Mouse (Mus musculus) natural killer cell, adult 2 months (primary cell): ENCODE results near the gene Chst11.

Experiments used
- DNase-seq, 2 experiments: peaks; one replicate each; pipeline ENCODE4 v3.0.0; 2022; ENCODE audit warnings: low spot score in 2 of 2

Chst11 gene

GRCm38 (mm10) chr10:82984950-82985699 is at the start of gene Chst11:
Gene Chst11 (plus strand): TSS chr10:82985498.
- peak; percentile 69 to 70 for DNase-seq

GRCm38 (mm10) chr10:82935774-82936173 is 49.5 kb upstream of the Chst11 start:
- no peak for DNase-seq

- DNase-seq, result no peak
Measured at GRCm38 (mm10) chr10:82953415-82953814, 31.9 kb upstream of the Chst11 start.

GRCm38 (mm10) chr10:82955117-82955516 is 30.2 kb upstream of the Chst11 start:
- DNase-seq, result peak in 1 of 2 experiments; percentile 29

- DNase-seq, result peak; percentile 41 to 60
Measured at GRCm38 (mm10) chr10:82958218-82958761, 27.0 kb upstream of the Chst11 start.

DNA sequence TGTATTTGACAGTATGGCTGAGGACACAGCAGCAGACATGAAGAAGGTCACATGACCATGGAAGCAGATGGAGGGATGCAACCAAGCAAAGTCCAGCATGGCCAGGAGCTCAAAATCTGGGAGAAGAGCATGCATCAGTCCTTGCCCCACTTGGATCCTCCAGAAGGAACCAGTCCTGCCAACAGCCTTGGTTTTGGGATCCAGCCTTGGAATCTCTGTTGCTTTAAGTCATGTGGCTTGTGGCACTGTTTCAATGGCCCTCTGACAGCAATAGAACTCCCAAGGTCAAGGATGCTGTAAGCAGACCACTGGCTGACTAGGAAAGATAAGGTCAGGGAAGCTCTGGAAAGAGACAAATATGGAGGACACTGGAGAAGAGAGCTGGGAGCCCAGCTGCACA is 26.0 kb upstream of the Chst11 start:
- DNase-seq, result no peak

- peak; percentile 37 to 46 for DNase-seq
Measured at GRCm38 (mm10) chr10:82961302-82961701, 24.0 kb upstream of the Chst11 start.

DNA sequence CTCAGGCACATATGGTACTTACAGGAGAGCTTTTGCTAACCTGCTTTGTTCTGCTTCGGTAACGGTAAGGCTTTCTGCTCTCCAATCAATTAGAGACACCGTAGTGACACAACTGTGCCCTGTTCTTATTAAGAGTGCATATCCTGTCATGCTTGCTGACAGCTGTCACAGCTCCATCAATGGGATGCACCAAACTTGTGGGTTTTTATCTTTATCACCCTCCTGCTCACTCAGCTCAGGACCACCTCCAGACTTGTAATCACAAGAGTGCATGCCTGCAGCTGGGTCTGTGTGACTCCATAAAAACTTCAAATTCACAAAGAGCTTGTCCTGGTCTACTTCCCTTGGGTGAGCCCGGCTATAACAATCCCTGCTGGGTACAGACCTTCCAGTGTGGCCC is 23.3 kb upstream of the Chst11 start:
- no peak for DNase-seq

DNA sequence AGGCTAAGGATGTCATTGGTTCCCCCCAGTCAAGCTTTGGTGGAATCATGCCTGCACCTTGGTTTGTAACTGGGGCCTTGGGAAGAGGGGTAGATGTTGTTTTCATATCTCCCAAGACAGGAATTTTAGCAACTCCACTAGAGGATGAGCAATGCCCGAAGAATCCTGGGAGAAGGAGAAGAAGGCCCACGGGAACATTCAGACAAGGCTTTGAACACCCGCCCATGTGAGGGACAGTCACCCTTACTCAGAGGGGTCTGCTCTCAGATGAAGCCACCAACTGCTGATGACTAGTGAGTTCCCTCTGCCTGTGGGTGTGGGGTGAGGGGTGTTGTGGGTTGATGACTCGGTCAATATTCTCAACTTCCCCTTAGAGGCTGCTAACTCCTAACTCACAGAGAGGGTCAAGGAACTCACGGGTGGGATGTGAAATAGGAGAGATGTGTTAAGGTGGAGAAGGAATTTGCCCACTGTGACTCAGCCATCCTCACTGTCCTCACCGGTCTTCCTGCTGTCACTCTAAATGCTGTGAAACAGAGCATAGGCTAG is 22.8 kb upstream of the Chst11 start:
- DNase-seq, result no peak

GRCm38 (mm10) chr10:82964491-82964890 is 20.8 kb upstream of the Chst11 start:
- DNase-seq, result peak in 1 of 2 experiments; percentile 73

GRCm38 (mm10) chr10:82966672-82967071 is 18.6 kb upstream of the Chst11 start:
- DNase-seq, result no peak

DNA sequence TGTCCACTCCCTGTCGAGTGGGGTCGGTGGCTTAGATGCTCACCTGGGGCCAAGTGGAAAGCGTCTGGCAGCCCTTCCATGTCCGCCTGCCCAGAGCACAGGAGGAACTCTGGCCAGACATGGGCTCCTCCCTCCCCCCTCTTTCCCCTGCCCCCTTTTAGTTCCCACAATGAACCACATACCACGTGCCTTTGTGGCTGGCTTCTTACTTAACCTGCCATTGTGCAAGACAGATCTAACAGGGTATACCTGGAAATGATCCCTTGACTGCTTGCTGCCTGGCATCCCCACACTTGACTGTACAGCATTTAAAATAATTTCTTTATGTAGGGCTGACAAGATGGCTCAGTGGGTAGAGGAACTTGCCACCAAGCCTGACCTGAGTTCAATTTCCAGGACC is 15.7 kb upstream of the Chst11 start:
- no peak for DNase-seq

DNA sequence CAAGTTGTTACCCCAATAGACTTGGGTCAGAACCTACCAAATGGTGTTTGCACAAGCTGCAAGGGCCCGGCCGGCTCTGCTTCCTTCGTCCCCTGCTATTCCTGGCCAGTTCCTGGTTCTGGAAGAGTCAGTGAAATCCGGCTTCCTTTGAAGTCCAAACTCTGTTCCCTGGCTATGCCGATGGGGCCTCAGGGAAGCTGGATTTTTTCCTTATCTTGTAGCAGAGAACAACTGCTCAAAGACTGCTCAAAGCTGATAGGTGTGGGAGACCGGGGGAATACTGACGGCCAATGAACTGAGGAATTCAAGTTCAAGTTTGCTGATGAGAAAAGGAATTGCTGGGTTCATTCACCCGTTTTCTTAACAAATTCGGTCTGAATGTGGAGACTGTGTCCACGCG is 13.7 kb upstream of the Chst11 start:
- DNase-seq, result no peak

GRCm38 (mm10) chr10:82974201-82974600 is 11.1 kb upstream of the Chst11 start:
- DNase-seq, result peak in 1 of 2 experiments; percentile 19

DNA sequence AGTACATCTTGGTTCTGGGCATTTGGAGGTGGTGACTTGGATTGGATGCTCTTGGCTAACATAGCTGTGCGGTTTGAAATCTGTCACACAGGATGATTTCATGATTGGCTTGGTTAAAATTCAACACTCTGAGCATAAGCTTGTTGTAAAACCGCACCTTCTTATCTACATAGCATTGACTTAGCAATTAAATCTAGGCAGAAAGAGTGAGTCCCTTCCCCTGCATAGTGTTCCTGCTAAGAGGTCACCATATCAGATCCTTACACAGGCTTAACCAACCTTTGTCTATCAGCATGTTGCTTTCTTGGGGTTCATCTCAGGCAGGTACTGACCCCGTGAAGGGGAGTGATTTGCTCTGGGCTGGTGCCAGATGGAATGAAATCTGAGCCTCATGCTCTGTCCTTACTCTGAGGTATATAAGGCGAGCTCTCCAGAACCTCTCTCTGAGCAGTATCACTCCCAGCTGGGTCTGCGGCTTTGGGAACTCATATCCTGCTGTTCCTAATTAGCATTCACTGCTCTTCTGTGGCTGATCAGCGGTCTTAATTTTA is 10.6 kb upstream of the Chst11 start:
- no peak for DNase-seq

DNA sequence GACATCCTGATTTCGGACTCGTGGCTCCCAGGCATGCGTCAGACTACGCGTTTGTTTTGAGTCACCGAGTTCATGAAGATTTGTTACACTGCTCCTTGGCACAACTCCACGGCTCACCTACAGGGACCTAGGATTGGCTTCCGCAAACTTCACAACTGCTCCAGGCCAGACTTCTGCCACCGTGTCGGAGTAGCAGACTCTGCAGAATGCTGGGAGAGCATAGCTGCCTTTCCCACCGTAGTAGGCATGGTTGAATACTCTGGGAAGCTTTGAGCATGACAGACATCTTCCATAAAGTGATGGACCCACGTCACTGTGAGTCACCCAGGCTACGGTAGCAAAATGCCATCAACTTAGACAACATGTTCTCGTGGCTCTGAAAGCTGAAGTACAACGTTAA is 9.5 kb upstream of the Chst11 start:
- DNase-seq, result no peak

DNA sequence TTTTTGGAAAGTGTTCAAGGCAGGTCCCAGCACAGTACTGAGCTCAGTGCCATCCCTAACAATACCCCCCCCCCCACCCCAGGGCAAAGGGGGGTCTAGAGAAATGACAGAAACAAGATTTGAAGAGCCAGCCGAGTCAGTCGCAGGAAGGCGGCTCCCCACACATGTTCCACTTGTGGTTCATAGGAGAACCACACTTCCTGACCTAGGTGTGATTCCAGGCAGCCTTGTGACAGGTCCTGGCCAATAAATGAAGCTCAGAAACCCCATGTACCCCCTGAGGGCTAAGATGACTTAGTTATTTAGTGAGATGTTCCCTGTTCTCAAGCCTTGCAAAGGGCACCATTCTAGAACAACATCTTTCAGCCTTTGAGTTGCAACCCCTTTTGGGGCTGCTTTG is 3.0 kb upstream of the Chst11 start:
- DNase-seq, result peak; percentile 51 to 67

DNA sequence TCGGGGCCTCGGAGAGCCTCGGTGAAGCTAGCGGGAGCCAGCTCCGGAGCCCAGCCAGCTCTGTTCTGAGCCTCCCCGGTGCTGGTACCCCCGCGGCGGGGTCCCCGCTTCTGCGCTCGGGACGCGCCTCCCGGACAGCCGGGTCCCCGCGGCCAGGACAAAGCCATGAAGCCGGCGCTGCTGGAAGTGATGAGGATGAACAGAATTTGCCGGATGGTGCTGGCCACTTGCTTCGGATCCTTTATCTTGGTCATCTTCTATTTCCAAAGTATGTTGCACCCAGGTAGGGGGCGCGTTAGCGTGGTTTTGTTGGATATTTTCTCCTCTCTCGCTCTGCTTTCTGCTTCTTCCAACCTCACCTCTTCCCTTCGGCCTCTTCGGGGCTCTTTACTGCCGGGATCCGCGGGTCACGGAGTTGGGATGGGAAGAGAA is 418 bp downstream of the Chst11 start:
- no peak for DNase-seq

DNA sequence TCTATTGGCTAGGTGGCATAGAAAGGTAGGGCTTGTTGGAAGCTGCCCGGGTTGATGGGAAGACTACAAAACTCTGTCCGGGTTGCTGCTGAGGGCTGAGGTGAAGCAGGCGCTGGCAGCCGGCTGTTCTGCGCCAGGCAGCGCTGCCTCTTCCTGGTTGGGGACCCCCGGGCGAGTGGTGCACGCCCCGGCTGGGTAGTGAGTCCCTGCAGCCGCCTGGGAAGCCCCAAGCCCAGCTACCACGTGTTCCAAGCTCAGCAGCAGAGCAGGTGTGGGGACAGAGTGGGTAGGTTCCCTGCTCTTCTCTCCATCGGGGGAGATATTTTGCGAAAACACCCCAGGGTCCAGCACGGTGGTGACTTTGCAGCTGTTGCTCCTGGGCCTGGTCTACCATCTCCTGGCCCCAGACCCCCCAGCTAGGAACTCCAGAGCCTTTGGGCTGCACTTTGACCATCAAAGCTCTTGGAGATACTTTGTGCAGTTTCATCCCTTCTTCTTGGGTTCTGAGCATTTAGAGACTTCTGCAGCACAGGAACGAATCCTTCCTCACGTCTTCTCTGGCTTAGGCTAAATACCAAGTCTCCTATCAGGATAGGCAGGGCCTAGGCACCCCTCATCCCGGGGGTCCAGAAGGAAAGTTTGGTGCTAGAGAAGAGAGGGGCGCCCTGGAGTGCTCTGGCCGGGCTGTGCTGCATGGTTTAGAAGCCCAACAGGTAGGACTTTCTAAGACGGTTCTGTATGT is 1.1 kb downstream of the Chst11 start:
- DNase-seq, result peak in 1 of 2 experiments; percentile 28

- no peak for DNase-seq
Measured at GRCm38 (mm10) chr10:82986993-82987349, 1.7 kb downstream of the Chst11 start.

DNA sequence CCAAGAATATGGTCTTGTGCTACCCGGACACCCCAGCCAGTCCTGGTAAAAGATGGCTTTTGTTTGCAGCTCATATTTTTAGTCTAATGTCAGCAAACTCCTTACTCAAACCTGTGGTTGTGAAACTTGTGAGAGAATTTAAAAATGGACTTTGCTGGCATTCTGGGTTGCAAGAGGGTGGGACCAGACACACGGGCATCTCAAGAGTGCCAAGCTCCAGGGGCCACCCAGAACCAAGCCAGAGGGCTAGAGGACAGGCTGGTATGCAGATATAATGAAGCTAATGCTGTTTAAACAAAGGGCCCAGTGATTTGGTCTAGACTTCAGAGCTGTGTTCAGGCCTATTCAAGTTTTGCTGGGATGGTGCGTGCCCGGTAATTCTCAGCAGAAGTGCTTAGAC is 2.1 kb downstream of the Chst11 start:
- no peak for DNase-seq

GRCm38 (mm10) chr10:82989418-82990025 is 4.2 kb downstream of the Chst11 start:
- DNase-seq, result no peak
